Mouse (Mus musculus) skeletal muscle tissue, adult 2 months (tissue): ENCODE data around the gene Meis1.

Source experiments
- DNase-seq: peaks from one replicate; pipeline ENCODE4 v3.0.0-alpha.2; 2012; ENCODE audit warnings: low read depth, low spot score

Gene Meis1

DNA sequence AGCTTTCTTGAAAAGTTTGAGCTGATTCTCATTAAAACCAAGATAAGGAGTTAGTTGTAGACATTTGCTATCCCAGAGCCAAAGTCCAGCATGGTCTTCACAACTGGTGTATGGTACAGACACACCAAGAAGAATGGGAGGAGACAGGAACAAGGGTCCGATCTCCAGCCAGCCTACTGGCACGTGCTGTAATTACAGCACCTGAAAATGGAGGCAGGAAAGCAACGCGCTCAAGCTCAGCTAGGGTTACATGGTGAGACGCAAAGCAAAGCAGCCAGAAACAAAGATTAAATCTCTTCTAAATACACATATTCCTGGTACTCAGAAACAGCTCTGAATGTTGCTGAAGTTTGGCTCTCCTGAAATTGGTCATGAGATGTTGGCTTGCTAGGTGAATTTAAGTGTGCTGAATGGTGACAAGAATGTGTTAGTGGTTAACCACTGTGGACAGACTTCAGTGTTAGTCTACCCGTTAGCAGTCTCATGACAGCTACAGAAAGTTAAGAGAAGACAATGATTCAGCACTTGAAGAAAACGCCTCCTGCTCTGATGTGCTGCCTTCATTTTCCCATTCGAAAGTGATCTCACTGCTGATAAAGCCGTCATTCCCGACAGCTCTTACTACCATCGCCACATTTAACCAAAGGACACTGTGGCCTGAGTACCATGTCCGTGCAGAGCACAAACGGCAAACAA, 70.0 kb downstream of the Meis1 start:
- DNase-seq, result no peak

DNA sequence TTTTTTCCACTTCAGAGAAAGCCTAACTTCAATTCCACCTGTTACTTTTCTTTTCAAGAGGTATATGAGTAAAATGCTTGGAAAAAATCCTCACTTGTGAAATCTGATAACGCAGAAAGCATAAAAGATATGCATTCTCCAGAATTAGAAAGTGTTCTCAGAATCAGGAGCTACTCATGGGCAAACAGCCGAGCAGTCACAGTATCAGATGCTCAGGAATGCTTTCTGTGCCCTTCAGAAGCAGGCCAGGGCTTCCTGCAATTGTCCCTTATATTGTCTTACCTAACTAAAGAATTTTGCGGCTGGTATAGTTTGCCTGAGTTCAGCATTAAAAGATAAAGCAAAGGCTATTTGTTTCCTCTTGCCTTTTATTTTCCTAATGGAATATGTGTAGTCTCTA, 71.4 kb downstream of the Meis1 start:
- DNase-seq, result peak; percentile 25

- no peak for DNase-seq
Measured at GRCm38 (mm10) chr11:18945778-18946177, 73.0 kb downstream of the Meis1 start.

DNA sequence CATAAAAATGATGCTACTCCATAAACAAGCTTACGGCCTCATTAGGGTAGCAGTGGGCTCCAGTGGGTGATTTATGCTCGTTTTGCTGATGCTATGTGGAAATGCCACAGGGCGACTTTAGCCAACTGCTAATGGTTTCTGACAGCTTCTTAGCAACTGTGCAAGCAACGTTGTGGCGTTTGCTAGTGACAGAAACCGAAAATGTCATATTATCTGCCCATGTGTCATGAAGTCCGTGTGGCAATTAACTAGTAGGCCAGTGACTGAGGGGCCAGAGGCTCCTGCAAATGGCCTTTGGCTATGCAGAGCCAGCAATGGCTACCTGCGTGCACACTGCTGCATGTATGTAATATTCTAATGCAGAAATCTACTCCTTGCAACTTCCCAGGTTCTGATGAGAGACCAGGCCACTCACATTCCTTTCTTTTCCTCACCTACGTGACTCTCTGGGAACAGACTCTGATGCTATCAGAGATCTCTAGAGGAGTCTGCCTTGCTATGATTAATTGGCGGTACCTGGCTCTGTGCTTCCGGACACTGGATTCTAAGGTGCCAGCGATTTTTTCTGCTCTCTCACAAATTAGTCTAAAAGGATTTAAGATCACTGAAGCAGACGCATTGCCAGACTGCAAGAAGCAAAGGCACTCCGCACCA, 73.7 kb downstream of the Meis1 start:
- no peak for DNase-seq

- no peak for DNase-seq
Measured at GRCm38 (mm10) chr11:18944209-18944608, 74.6 kb downstream of the Meis1 start.

GRCm38 (mm10) chr11:18942990-18943389, 75.8 kb downstream of the Meis1 start:
- DNase-seq, result no peak

DNA sequence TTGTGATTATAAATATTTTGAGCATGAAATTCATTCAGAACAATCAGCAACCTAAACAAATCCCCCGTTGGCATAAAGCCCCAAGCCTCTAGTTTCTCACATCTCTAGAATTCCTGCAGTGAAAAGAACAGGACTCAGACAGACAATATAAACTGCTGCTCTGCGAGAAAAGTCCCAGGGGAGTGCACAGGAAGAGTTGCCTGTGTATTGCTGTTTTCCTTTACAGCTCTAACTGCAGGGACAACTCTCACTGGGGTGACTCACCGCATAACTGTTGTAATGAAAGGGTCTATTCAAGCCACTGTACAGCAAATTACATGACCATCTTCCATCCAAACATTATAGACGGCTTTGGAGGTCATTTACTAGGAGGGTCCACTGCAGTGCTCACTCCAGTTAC, 77.9 kb downstream of the Meis1 start:
- no peak for DNase-seq

DNA sequence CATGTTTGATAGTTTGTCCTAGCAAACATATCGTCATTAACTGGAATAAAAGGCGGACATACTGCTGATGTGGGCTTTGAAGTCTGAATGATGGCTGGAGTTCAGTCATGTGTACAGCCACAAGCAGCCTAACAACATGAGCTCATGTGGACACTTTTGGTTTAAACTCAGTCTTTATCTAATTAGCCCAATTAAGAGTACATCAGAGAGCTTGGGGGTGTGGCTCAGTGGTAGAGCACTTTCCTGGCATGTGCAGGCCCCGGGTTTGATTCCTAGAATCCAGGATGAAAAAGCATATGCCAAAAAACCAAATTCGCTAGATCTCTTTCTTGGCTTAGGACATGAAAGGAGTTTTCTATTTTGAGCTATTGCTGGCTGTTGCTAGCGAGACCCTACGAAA, 83.9 kb downstream of the Meis1 start:
- no peak for DNase-seq

DNA sequence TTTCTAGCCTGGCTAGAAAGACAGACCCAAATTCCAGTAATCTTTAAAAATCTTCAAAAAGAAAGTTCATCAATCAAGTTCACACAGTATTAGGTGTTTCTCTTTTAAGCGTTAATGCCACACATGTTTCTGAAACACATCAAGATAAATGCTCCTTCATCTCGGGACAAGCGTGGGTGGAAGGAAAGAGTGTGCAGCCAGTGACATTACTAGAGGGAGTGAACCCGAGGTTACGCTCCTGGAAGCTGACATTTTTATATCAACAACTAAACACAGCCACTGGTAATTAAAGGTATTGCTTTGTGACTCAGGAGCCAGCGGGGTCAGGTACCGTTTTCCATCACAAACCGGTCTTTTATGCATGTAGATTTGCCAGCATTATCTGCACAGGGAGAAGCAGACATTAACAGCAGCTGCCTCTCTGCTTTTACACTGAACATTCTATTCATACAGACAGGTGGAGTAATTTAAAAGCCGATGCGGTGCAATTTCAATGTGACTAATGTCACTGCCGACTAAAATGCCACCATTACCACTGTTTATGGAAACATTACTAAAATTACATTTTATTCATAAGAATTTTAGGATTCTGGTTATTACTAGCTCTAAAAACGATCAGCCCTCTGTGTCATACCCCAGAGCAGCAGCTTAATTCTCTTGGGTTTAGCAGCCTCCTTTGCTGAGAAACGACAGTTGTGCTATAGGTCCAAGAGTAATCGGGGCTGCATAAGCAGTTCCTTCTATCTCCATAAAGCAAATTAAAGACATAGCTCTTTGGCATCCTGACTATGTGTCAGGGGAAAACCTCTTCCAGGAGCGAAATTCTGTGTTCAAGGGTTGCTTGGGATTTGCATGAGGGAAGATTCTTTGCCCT, 87.5 kb downstream of the Meis1 start:
- DNase-seq, result no peak

DNA sequence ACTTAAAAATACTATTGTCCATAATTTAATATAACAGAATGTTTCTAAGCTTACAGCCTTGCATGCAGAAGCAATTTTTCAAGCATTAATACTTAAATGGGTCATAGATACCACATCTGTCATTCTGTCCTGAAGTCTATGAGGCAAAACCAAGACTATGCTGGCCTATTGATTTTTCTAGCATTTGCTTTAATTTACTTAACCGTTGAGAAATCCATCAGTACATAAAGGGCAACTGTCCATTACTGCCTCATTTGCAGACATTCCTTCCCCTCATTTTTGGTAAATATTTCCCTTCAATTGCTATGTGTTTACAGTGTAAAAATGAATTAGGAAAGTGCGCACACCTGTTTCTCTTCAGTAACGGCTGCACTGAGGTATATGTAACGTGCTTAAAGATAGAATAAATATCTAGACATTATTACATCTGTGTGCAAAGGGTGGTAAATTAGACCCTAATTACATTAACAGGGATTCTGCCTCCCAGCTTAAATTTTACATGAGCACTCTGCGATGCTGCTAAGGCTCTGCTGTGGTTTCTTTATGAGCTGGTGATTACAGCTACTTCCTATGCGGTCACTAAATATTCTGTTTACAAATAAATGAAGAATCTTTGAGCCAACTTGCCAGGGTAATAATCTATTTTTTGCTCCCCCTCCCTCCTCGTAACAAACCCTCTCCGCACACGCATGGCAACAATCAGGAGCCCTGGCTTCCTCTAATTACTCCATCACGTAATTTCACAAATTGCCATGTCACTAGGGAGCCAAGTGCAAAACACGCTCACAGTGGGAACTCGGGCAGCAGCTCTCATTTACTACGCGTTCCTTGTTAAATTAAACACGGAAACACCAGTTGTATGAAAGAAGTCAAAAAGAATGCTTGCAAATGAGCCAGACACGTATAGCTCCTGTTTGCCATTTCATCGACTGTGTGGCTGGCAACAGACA, 88.7 kb downstream of the Meis1 start:
- DNase-seq, result no peak

DNA sequence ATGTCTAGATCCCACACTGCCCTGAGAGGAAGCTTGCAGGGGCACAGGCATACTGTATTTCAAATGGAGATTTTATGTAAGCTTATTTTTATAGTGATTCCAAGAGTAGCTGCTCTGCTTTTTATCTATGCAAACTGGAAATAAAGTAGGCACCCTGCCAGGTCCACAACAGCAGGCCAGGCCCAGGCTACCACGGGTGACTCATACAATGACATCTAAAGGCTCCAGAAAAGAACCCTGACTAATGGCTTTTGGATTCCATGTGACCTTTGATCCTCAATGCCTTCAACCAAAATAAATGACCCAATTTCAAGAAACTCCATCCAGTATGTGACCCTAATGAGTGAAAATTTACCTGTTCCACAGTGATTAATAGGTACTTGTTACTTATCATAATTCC, 91.4 kb downstream of the Meis1 start:
- peak; percentile 18 for DNase-seq

DNA sequence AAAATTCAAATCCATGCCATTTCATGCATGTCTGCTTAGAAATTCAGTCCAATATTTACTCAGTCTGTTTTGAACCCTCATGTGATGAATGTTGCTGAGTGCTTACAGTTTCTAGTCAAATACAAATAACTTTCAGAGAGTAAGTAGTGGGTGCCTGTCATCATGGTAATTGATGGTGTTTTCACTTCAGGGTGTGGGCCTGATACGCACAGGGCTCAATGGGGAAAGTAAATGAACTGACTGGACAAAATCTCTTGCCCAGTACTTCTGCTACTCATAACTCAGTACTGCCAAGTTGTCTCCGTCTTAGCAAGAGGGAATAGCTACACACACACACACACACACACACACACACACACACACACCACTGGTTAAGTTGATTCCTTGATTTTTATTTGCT, 92.0 kb downstream of the Meis1 start:
- peak; percentile 10 for DNase-seq

- peak; percentile 16 for DNase-seq
Measured at GRCm38 (mm10) chr11:18924583-18925334, 94.0 kb downstream of the Meis1 start.

- no peak for DNase-seq
Measured at GRCm38 (mm10) chr11:18923274-18923673, 95.5 kb downstream of the Meis1 start.

DNA sequence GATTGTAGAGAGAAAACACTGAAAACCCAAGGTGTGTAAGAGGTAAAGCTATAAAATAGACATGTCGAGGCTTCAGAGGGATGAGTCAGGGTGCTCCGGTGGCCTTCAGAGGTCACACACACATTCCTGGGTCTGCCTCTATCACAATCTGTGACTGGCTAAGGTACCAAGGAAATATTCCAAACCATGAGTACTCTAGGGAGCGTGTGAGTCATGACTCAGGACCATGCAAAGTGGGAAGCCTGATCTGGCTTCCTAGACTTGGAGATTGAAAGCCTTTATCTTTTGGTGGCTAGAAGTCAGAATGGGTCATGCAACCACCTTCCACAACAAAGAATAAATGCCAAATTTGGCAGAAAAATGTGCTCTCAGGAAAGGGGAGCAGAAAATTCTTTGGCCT, 98.1 kb downstream of the Meis1 start:
- no peak for DNase-seq

GRCm38 (mm10) chr11:18919162-18919762, 99.5 kb downstream of the Meis1 start:
- no peak for DNase-seq

GRCm38 (mm10) chr11:18917887-18918286, 100.9 kb downstream of the Meis1 start:
- no peak for DNase-seq

DNA sequence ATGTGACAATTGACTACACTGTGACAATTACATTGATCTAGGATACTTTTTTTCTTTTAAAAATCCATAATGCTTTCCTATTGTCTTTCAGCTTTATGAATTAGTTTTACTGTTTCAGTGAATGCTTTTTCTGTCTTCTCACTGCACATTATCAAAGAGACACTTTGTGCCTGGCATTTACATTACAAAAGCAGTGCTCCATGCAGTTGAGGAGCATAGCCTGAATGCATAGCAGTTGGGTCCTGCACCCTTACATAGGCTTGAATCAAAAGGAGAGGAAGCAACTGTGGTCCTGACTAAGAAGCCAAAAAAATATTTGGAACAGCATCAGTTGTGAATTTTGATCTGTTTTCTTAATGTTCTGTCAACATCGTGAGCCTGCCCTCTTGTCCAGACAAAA, 105.5 kb downstream of the Meis1 start:
- DNase-seq, result no peak

DNA sequence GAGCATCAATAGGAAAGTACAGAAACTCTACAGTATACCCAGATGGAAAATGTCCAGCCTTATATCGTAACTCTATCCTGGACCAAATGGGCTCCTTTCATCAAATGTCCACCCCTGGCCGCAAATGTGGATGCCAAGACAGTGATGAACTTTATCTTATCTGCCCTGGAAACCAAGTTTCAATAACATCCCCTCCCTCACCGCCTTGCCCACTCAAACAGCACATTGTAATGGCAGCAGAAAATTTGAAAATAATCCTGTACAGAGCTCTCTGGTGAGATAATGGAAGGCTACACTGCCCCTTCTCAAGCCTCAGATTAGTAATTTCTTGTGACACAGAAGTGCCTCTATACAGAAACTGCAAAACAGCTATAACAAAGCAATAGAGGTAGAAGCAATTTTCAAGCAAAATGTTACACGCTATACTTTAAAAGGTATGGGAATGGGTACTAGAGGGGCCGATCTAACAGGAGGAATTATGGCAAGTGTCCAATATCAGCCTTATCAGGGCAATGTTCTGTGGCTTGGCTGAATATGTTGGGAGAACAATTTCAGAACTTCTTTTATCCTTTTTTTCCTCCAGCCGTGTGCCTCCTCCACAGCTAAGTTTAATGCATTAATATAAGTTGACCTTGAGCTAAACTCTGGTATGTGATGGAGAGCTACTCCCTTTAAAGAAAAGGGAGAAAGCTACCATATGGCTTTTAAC, 106.3 kb downstream of the Meis1 start:
- DNase-seq, result no peak

DNA sequence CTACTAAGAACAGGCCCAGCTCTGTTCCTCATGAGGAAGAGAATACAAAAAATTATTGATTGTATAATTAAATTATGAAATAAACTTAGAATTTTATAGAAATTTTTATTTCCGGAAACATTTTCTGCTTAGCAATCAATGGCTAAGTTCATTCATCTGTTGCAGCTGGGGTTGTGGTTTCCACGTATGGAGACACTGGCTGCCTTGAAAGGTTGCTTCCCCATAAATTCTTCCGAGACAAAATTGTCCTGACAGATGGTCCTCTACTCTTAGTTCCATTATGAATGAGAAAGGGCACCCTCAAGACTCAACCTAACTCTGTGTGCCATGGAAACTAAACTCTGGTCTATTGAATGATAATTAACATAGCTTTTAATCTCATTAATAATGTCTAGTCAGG, 111.9 kb downstream of the Meis1 start:
- no peak for DNase-seq
